Mouse (Mus musculus) CH12.LX (cell line): ENCODE data around the gene Hoxa11. TPM values are rescaled to one million over a fixed set of nuclear protein-coding genes. Genes with fewer than 3 reads are reported as not detected.

Source experiments
- DNase-seq: peaks from one replicate; pipeline ENCODE4 v3.0.0-alpha.2; 2013; ENCODE audit errors: extremely low read depth
- H3K27ac ChIP-seq: 2 replicates; pipeline ENCODE4 v1.5.1; 2012; ENCODE audit warnings: low read depth, mild to moderate bottlenecking, control low read depth, moderate library complexity; ENCODE audit not compliant: insufficient read depth
- H3K27me3 ChIP-seq: replicated peaks from 2 replicates; pipeline ENCODE3; 2012; ENCODE audit warnings: inconsistent platforms
- H3K36me3 ChIP-seq, 2 experiments: replicated peaks in 1 of 2; 2 replicates each; pipeline versions ENCODE3 to v1.6.1; 2012; ENCODE audit warnings: inconsistent platforms in 1 of 2, low read length in 1 of 2, mild to moderate bottlenecking in 1 of 2, mixed read lengths in 1 of 2, moderate library complexity in 1 of 2; ENCODE audit not compliant: control insufficient read depth in 1 of 2, insufficient read depth in 1 of 2
- H3K4me1 ChIP-seq, 2 experiments: 2 replicates each; pipeline ENCODE4 v1.6.1; 2012; ENCODE audit warnings: inconsistent platforms in 1 of 2, moderate library complexity in 1 of 2; ENCODE audit not compliant: insufficient read depth in 2 of 2, control insufficient read depth in 1 of 2
- H3K4me2 ChIP-seq: 2 replicates; pipeline ENCODE4 v1.6.1; 2012; ENCODE audit warnings: low read depth, mild to moderate bottlenecking, control low read depth; ENCODE audit not compliant: poor library complexity, insufficient read depth, severe bottlenecking
- H3K4me3 ChIP-seq, 3 experiments: fragments of 150-350 bp in 1 of 3; sonication (generic) in 1 of 3; replicated peaks in 1 of 3; 2 replicates each; pipeline versions ENCODE3 to v1.5.1; 2011 to 2012; ENCODE audit warnings: low read depth in 2 of 3, low read length in 2 of 3, mild to moderate bottlenecking in 2 of 3, moderate library complexity in 2 of 3, control low read depth in 1 of 3, improper control_type of control experiment in 1 of 3, inconsistent platforms in 1 of 3, mixed read lengths in 1 of 3; ENCODE audit not compliant: poor library complexity in 1 of 3
- H3K79me2 ChIP-seq: replicated peaks from 2 replicates; pipeline ENCODE4 v1.6.1; 2012; ENCODE audit warnings: mild to moderate bottlenecking, moderate library complexity; ENCODE audit not compliant: control insufficient read depth, poor library complexity, insufficient read depth, severe bottlenecking; ENCODE audit errors: extremely low read depth
- H3K9ac ChIP-seq: 2 replicates; pipeline ENCODE4 v1.6.1; 2012; ENCODE audit warnings: low read depth, mild to moderate bottlenecking, control low read depth, moderate library complexity; ENCODE audit not compliant: insufficient read depth
- H3K9me3 ChIP-seq: replicated peaks from 2 replicates; pipeline ENCODE3; 2012; ENCODE audit warnings: low read length, inconsistent platforms, mixed read lengths
- BHLHE40 ChIP-seq: IDR thresholded peaks from 2 replicates; pipeline ENCODE4 v1.6.1; 2011; ENCODE audit warnings: mild to moderate bottlenecking, low read depth, low read length, improper control_type of control experiment
- CHD2 ChIP-seq: IDR thresholded peaks from 2 replicates; pipeline ENCODE4 v1.6.1; 2011; ENCODE audit warnings: low read length, improper control_type of control experiment
- E2F4 ChIP-seq: IDR thresholded peaks from 2 replicates; pipeline ENCODE4 v1.6.1; 2011; ENCODE audit warnings: low read depth, low read length, improper control_type of control experiment; ENCODE audit not compliant: insufficient replicate concordance
- EP300 ChIP-seq: IDR thresholded peaks from 2 replicates; pipeline ENCODE4 v1.6.1; 2011; ENCODE audit warnings: low read length, improper control_type of control experiment
- GABPA ChIP-seq: IDR thresholded peaks from 2 replicates; pipeline ENCODE4 v1.6.1; 2012; ENCODE audit warnings: low read depth, low read length, improper control_type of control experiment, inconsistent platforms; ENCODE audit not compliant: insufficient replicate concordance
- HCFC1 ChIP-seq: IDR thresholded peaks from 2 replicates; pipeline ENCODE4 v1.6.1; 2012; ENCODE audit warnings: low read depth, mild to moderate bottlenecking, inconsistent platforms, low read length, improper control_type of control experiment
- IRF4 ChIP-seq: IDR thresholded peaks from 2 replicates; pipeline ENCODE4 v1.6.1; 2014; ENCODE audit warnings: low read depth, mild to moderate bottlenecking, inconsistent platforms, low read length, improper control_type of control experiment
- JUN ChIP-seq: IDR thresholded peaks from 2 replicates; pipeline ENCODE4 v1.6.1; 2011; ENCODE audit warnings: low read depth, mild to moderate bottlenecking, low read length, improper control_type of control experiment, moderate library complexity; ENCODE audit not compliant: insufficient read depth
- JUND ChIP-seq: conservative IDR thresholded peaks from 2 replicates; pipeline ENCODE4 v1.6.1; 2011; ENCODE audit warnings: low read depth, low read length, improper control_type of control experiment
- KAT2A ChIP-seq: IDR thresholded peaks from 2 replicates; pipeline ENCODE4 v1.6.1; 2012; ENCODE audit warnings: low read length, improper control_type of control experiment, inconsistent platforms; ENCODE audit not compliant: insufficient replicate concordance
- MAX ChIP-seq: IDR thresholded peaks from 2 replicates; pipeline ENCODE4 v1.6.1; 2011; ENCODE audit warnings: low read length, improper control_type of control experiment
- MEF2A ChIP-seq: IDR thresholded peaks from 2 replicates; pipeline ENCODE4 v1.6.1; 2014; ENCODE audit warnings: low read depth, mild to moderate bottlenecking, inconsistent platforms, low read length, improper control_type of control experiment, borderline replicate concordance
- MXI1 ChIP-seq: IDR thresholded peaks from 2 replicates; pipeline ENCODE4 v1.6.1; 2011; ENCODE audit warnings: mild to moderate bottlenecking, low read depth, low read length, improper control_type of control experiment
- MYC ChIP-seq: IDR thresholded peaks from 2 replicates; pipeline ENCODE4 v1.6.1; 2011; ENCODE audit warnings: low read depth, mild to moderate bottlenecking, improper control_type of control experiment, low read length
- NELFE ChIP-seq: IDR thresholded peaks from 2 replicates; pipeline ENCODE4 v1.6.1; 2011; ENCODE audit warnings: low read depth, low read length, improper control_type of control experiment
- NRF1 ChIP-seq: IDR thresholded peaks from 2 replicates; pipeline ENCODE4 v1.6.1; 2014; ENCODE audit warnings: low read depth, mild to moderate bottlenecking, inconsistent platforms, low read length, improper control_type of control experiment, moderate library complexity
- PAX5 ChIP-seq: IDR thresholded peaks from 2 replicates; pipeline ENCODE4 v1.6.1; 2012; ENCODE audit warnings: low read length, inconsistent platforms, mixed read lengths
- POLR2AphosphoS2 ChIP-seq: IDR thresholded peaks from 2 replicates; pipeline ENCODE4 v1.6.1; 2011; ENCODE audit warnings: low read depth, low read length, improper control_type of control experiment
- RAD21 ChIP-seq: IDR thresholded peaks from 2 replicates; pipeline ENCODE4 v1.6.1; 2011; ENCODE audit warnings: low read depth, mild to moderate bottlenecking, low read length, improper control_type of control experiment, moderate library complexity
- SIN3A ChIP-seq: IDR thresholded peaks from 2 replicates; pipeline ENCODE4 v1.6.1; 2012; ENCODE audit warnings: low read length, improper control_type of control experiment, inconsistent platforms
- SMC3 ChIP-seq: IDR thresholded peaks from 2 replicates; pipeline ENCODE4 v1.6.1; 2011; ENCODE audit warnings: low read depth, low read length, improper control_type of control experiment
- TCF12 ChIP-seq: IDR thresholded peaks from 2 replicates; pipeline ENCODE4 v1.6.1; 2014; ENCODE audit warnings: low read depth, mild to moderate bottlenecking, inconsistent platforms, low read length, improper control_type of control experiment
- UBTF ChIP-seq: IDR thresholded peaks from 2 replicates; pipeline ENCODE4 v1.6.1; 2012; ENCODE audit warnings: low read depth, mild to moderate bottlenecking, inconsistent platforms, low read length, improper control_type of control experiment, moderate library complexity
- ZKSCAN1 ChIP-seq: IDR thresholded peaks from 2 replicates; pipeline ENCODE4 v1.6.1; 2012; ENCODE audit warnings: low read depth, inconsistent platforms, low read length, improper control_type of control experiment, borderline replicate concordance
- ZMIZ1 ChIP-seq: IDR thresholded peaks from 2 replicates; pipeline ENCODE4 v1.6.1; 2012; ENCODE audit warnings: low read depth, mild to moderate bottlenecking, inconsistent platforms, low read length, improper control_type of control experiment
- ZNF384 ChIP-seq: IDR thresholded peaks from 2 replicates; pipeline ENCODE4 v1.6.1; 2012; ENCODE audit warnings: low read depth, low read length, improper control_type of control experiment, inconsistent platforms
- dilution Hi-C: fragments of 300-500 bp; cut with MboI; formaldehyde crosslinking; loops from 2 replicates; pipeline ENCODE4 v1.14.3; 2020; ENCODE audit warnings: low sequenced_read_pairs; ENCODE audit not compliant: extremely low pct_unique_long_range_greater_than_20kb, extremely low pct_ligation_motif_present
- in situ Hi-C: fragments of 300-500 bp; cut with MboI; formaldehyde crosslinking; loops from 3 replicates; pipeline ENCODE4 v1.14.3; 2019; ENCODE audit warnings: low sequenced_read_pairs, low pct_ligation_motif_present, low pct_unique_long_range_greater_than_20kb, mixed read lengths
- polyA plus RNA-seq: library from polyadenylated mRNA; unstranded; fragments of >175 nt; gene quantifications from 2 replicates; pipeline ENCODE4 v1.2.1, GENCODE M21; 2012; ENCODE audit warnings: low read depth; ENCODE audit not compliant: insufficient read length
- total RNA-seq, 2 experiments: library from RNA; depleted of rRNA; stranded (reverse); fragments of 300-350 nt in 1 of 2; fragments of >200 nt in 1 of 2; gene quantifications; 2 replicates each; pipeline ENCODE4 v1.2.3; 2012 to 2014

Hoxa11 gene
- total and polyA plus RNA-seq, 3 experiments = not detected

DNA sequence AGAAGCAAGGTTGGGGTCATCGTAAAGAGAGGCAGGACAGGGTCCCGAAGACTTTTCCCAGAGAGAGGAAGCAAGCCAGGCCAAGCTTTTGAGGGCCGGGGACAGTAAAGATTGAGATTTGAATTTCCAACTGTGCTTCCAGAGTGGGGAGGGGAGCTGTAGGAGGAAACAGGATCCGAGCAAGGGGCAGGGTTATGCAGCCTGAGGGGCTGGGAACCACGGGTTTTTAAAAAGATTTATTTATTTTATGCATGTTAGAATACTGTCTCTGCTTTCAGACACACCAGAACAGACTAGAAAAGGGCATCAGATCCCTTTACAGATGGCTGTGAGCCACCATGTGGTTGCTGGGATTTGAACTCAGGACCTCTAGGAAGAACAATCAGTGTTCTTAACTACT lies 31.3 kb upstream of the Hoxa11 start:
- Histone ChIP-seq H3K27ac (no peak overlapping the region), H3K4me2 (no peak overlapping the region), H3K9ac (no peak overlapping the region), H3K79me2 (no peaks in the 10 kb centered on the region), H3K9me3 (no peaks in the 10 kb centered on the region), H3K36me3 (no peaks in the 10 kb centered on the region), H3K4me3 (no peak overlapping the region), H3K27me3 (no peaks in the 10 kb centered on the region), H3K4me1 (peaks cover 0 to 7% of the 10 kb centered on the region in 2 experiments; a peak in 1 of 4 replicates)
- TF ChIP-seq RAD21 (no peak), SIN3A (no peak), IRF4 (no peak), SMC3 (no peak), ZMIZ1 (no peak), JUND (no peak), CHD2 (no peak), HCFC1 (no peak), GABPA (no peak), UBTF (no peak), ZNF384 (no peak), JUN (no peak), KAT2A (no peak), BHLHE40 (no peak), MEF2A (no peak), NELFE (no peak), EP300 (no peak), POLR2AphosphoS2 (no peak), TCF12 (no peak)
- dilution Hi-C loops = no loop called here
- no peak for DNase-seq
- in situ Hi-C loops = loop anchor here (25.0 kb wide), 1 partner anchor 310 kb away; no protein-coding TSS in a partner anchor

DNA sequence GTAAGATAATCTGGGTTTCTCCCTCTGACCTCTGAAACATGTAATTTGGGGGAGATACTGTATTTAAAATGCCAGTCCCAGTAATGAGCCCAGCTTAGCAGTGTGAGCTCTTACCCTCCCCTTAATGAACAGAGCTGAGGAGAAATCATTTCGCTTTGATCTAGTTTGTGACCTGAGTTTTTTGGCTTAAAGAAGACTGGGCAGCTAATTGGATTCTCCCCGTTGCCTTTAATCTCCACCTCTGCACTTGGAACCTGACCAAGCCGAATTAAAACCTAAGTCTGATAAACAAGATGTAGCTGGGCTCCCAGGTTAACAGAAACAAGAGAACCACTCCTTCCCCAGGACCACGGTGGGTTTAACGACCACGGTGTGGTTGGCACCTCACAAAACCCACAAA lies 30.8 kb upstream of the Hoxa11 start:
- no peaks in the 10 kb centered on the region for H3K27me3 ChIP-seq
- peaks cover 0 to 7% of the 10 kb centered on the region in 2 experiments; a peak in 1 of 4 replicates for H3K4me1 ChIP-seq
- H3K4me3 ChIP-seq = no peak overlapping the region
- H3K79me2 ChIP-seq = no peaks in the 10 kb centered on the region
- DNase-seq = no peak
- H3K27ac ChIP-seq = no peak overlapping the region
- H3K9ac ChIP-seq = no peak overlapping the region
- no peaks in the 10 kb centered on the region for H3K36me3 ChIP-seq
- H3K9me3 ChIP-seq = no peaks in the 10 kb centered on the region
- dilution Hi-C loops (no loop called here), in situ Hi-C loops (loop anchor here (25.0 kb wide), 1 partner anchor 311 kb away; no protein-coding TSS in a partner anchor)
- no peak overlapping the region for H3K4me2 ChIP-seq
- TF ChIP-seq ZMIZ1 = no peak
- TF ChIP-seq MEF2A = no peak
- no peak for TF ChIP-seq HCFC1
- no peak for TF ChIP-seq ZKSCAN1
- no peak for TF ChIP-seq E2F4
- no peak for TF ChIP-seq PAX5
- no peak for TF ChIP-seq RAD21
- TF ChIP-seq MYC = no peak
- TF ChIP-seq SMC3 = no peak
- no peak for TF ChIP-seq NRF1
- no peak for TF ChIP-seq MXI1
- no peak for TF ChIP-seq MAX
